Mouse (Mus musculus) cerebellum, adult 2 months (tissue): ENCODE measurements around the gene Dlx4.

ENCODE experiments used
- CTCF ChIP-seq: fragments of 200-500 bp; IDR thresholded peaks from 2 replicates; pipeline ENCODE4 v1.5.1; 2011; ENCODE audit warnings: low read depth, mild to moderate bottlenecking, control low read depth, low read length, moderate library complexity, borderline replicate concordance; ENCODE audit not compliant: insufficient read depth
- POLR2A ChIP-seq: fragments of 200-500 bp; IDR thresholded peaks from 2 replicates; pipeline ENCODE4 v1.6.1; 2011; ENCODE audit warnings: low read length, control low read depth, borderline replicate concordance; ENCODE audit not compliant: insufficient read depth

GRCm38 (mm10) chr11:95148754-95149153 is 2.7 kb upstream of the Dlx4 start:
- TF ChIP-seq CTCF (no peak), POLR2A (no peak)
